9 mouse cellular contexts compared by ENCODE assay signal in genomic region chr17:25808028-25808427, GRCm38 (mm10). TPM values are rescaled to one million over a fixed set of nuclear protein-coding genes. Genes with fewer than 3 reads are reported as not detected.
A peak's percentile ranks its signal among the peaks of the same experiment; 100 is the strongest.
DNase-seq lines count a peak whose midpoint lies in the region; ATAC-seq and TF ChIP-seq lines count a peak whose summit lies in the region.
"Had no signal": no experiment of that assay in that cellular context is flagged by ENCODE, and none has a peak within 500 bp of the region (broad histone marks: within the 10 kb centered on the region; RNA-seq: fewer than 3 reads in every experiment).

No protein-coding gene starts in this region.

- H3K27ac ChIP-seq in heart, embryonic 10.5 days: no peak overlapping the region
- no peak overlapping the region for H3K27ac ChIP-seq in heart, adult 2 months
- no peak overlapping the region for H3K27ac ChIP-seq in ES-Bruce4 (ENCODE audit: insufficient read depth, low read length)
- H3K27ac ChIP-seq in forebrain, embryonic 16.5 days (ENCODE audit: low read length): peak overlapping the region; percentile 88
- H3K27ac ChIP-seq in liver, embryonic 13.5 days: no peak overlapping the region

- no peak for TF ChIP-seq CTCF in heart, adult 2 months (IDR thresholded peaks at IDR 0.05)
- TF ChIP-seq CTCF in ES-Bruce4 (IDR thresholded peaks at IDR 0.05; ENCODE audit: low read depth, low read length): no peak

- H3K9me3 ChIP-seq in heart, embryonic 10.5 days: no peaks in the 10 kb centered on the region
- H3K9me3 ChIP-seq in ES-Bruce4 (replicated peaks; ENCODE audit: control insufficient read depth, insufficient read depth, low read length, poor library complexity, severe bottlenecking): no peaks in the 10 kb centered on the region
- no peaks in the 10 kb centered on the region for H3K9me3 ChIP-seq in forebrain, embryonic 16.5 days (ENCODE audit: control insufficient read depth, low read length)
- H3K9me3 ChIP-seq in liver, embryonic 13.5 days (replicated peaks): no peaks in the 10 kb centered on the region

- ATAC-seq in forebrain, embryonic 16.5 days: no peak; the same call in 1 of the 2 replicates
- no peak for ATAC-seq in liver, embryonic 13.5 days (ENCODE audit: low read depth)

- H3K79me2 ChIP-seq in heart, adult 2 months (replicated peaks; ENCODE audit: control insufficient read depth, insufficient read depth, low read length): no peaks in the 10 kb centered on the region

- 42% methylated on average over 5 of the region's 5 CpGs for WGBS in heart, embryonic 10.5 days
- WGBS in heart, adult 2 months: 49% methylated on average over 5 of the region's 5 CpGs
- WGBS in forebrain, embryonic 16.5 days: 43% methylated on average over 5 of the region's 5 CpGs
- WGBS in liver, embryonic 13.5 days (ENCODE audit: insufficient replicate concordance): 39% methylated on average over 5 of the region's 5 CpGs

- no peak for TF ChIP-seq POLR2A in heart, adult 2 months (IDR thresholded peaks at IDR 0.05; ENCODE audit: insufficient read depth, low read depth, low read length)
- no peak for TF ChIP-seq POLR2A in ES-Bruce4 (IDR thresholded peaks at IDR 0.05; ENCODE audit: insufficient read depth, low read length)

- H3K4me2 ChIP-seq in forebrain, embryonic 16.5 days (ENCODE audit: low read length): peak overlapping the region; percentile 98
- peak overlapping the region; percentile 73; the same call in 1 of the 2 replicates for H3K4me2 ChIP-seq in liver, embryonic 13.5 days

- no peak overlapping the region for H3K9ac ChIP-seq in heart, adult 2 months (ENCODE audit: low read depth, low read length)
- H3K9ac ChIP-seq in ES-Bruce4 (ENCODE audit: low read depth, poor library complexity, severe bottlenecking): peak overlapping the region; percentile 73; the same call in 1 of the 2 replicates
- peak overlapping the region; percentile 82 for H3K9ac ChIP-seq in forebrain, embryonic 16.5 days (replicated peaks; ENCODE audit: low read depth, low read length)
- no peak overlapping the region for H3K9ac ChIP-seq in liver, embryonic 13.5 days

- peak overlapping the region; percentile 76 for H3K4me3 ChIP-seq in heart, embryonic 10.5 days
- no peak overlapping the region for H3K4me3 ChIP-seq in heart, adult 2 months
- no peak overlapping the region for H3K4me3 ChIP-seq in ES-Bruce4 (ENCODE audit: low read depth, low read length)
- peak overlapping the region; percentile 71 for H3K4me3 ChIP-seq in forebrain, embryonic 16.5 days (replicated peaks; ENCODE audit: low read length)
- no peak overlapping the region for H3K4me3 ChIP-seq in liver, embryonic 13.5 days (replicated peaks)

- TF ChIP-seq EP300 in heart, adult 2 months (IDR thresholded peaks at IDR 0.05; ENCODE audit: insufficient read depth, low read depth, low read length): no peak
- TF ChIP-seq EP300 in ES-Bruce4 (IDR thresholded peaks at IDR 0.05; ENCODE audit: insufficient read depth, low read depth, low read length): no peak

- intact Hi-C loops in heart, adult 2 months (cut with DNase I): no loop called here

- DNase-seq in heart, embryonic 10.5 days (ENCODE audit: low spot score): no peak
- no peak for DNase-seq in heart, adult 2 months
- no peak for DNase-seq in liver, embryonic 13.5 days
- DNase-seq in right cerebral cortex, adult 18-20 months: no peak
- no peak for DNase-seq in layer of hippocampus, postnatal 14 days (ENCODE audit: low spot score in 2 of 2)
- DNase-seq in ovary, adult 18-20 months (ENCODE audit: low spot score): no peak

- peaks cover 73% of the 10 kb centered on the region for H3K27me3 ChIP-seq in heart, embryonic 10.5 days (ENCODE audit: insufficient read depth, poor library complexity, severe bottlenecking)
- no peaks in the 10 kb centered on the region for H3K27me3 ChIP-seq in heart, adult 2 months (ENCODE audit: control insufficient read depth, insufficient read depth, low read length)
- H3K27me3 ChIP-seq in ES-Bruce4 (ENCODE audit: control insufficient read depth, insufficient read depth, low read length, poor library complexity, severe bottlenecking): no peaks in the 10 kb centered on the region
- H3K27me3 ChIP-seq in forebrain, embryonic 16.5 days (replicated peaks; ENCODE audit: control insufficient read depth, insufficient read depth, low read length): no peaks in the 10 kb centered on the region
- peaks cover 82% of the 10 kb centered on the region for H3K27me3 ChIP-seq in liver, embryonic 13.5 days

- H3K4me1 ChIP-seq in heart, embryonic 10.5 days: peaks cover 26% of the 10 kb centered on the region
- no peaks in the 10 kb centered on the region; the same call in 1 of the 2 replicates for H3K4me1 ChIP-seq in heart, adult 2 months (ENCODE audit: control insufficient read depth, insufficient read depth, low read length)
- H3K4me1 ChIP-seq in ES-Bruce4 (ENCODE audit: control insufficient read depth, insufficient read depth, low read length): no peaks in the 10 kb centered on the region
- peaks cover 30% of the 10 kb centered on the region for H3K4me1 ChIP-seq in forebrain, embryonic 16.5 days (replicated peaks; ENCODE audit: control insufficient read depth, insufficient read depth, low read length)
- H3K4me1 ChIP-seq in liver, embryonic 13.5 days (replicated peaks): peaks cover 13% of the 10 kb centered on the region

- H3K36me3 ChIP-seq in heart, embryonic 10.5 days: no peaks in the 10 kb centered on the region
- no peaks in the 10 kb centered on the region for H3K36me3 ChIP-seq in heart, adult 2 months (ENCODE audit: control insufficient read depth, insufficient read depth, low read length)
- H3K36me3 ChIP-seq in ES-Bruce4 (ENCODE audit: control insufficient read depth, insufficient read depth, low read length, poor library complexity, severe bottlenecking): no peaks in the 10 kb centered on the region
- H3K36me3 ChIP-seq in forebrain, embryonic 16.5 days (ENCODE audit: control insufficient read depth, insufficient read depth): no peaks in the 10 kb centered on the region
- no peaks in the 10 kb centered on the region for H3K36me3 ChIP-seq in liver, embryonic 13.5 days

RNA-seq across cellular contexts. Expression of gene Fbxl16, which starts 0.9 kb away (rescaled TPM):
- 0.62 and 1.2 TPM in 2 replicates for polyA plus RNA-seq in heart, embryonic 10.5 days (2016; fragmentation: Nextera tagmentation; extraction: Ambion mirVana)
- total RNA-seq in heart, adult 2 months (2021): 1 to 10 TPM; 1.1 to 1.4 TPM
- 2.3 and 3.2 TPM in 2 replicates for polyA plus RNA-seq in heart, adult 2 months (2012; rRNA removed)
- 4.7 and 7.0 TPM in 2 replicates for polyA plus RNA-seq in ES-Bruce4 (2011; ENCODE audit: insufficient read depth, insufficient read length, low read depth, missing spikeins)
- 33.0 and 43.5 TPM in 2 replicates for polyA plus RNA-seq in forebrain, embryonic 16.5 days (2015; fragmentation: Nextera tagmentation; extraction: Ambion mirVana)
- polyA plus RNA-seq in liver, embryonic 13.5 days (2015; fragmentation: Nextera tagmentation; extraction: Ambion mirVana): 0.05 and 0.32 TPM in 2 replicates
- total RNA-seq in layer of hippocampus, postnatal 14 days (2021): 100 to 1,000 TPM; 414 to 418 TPM
- total RNA-seq: granulocyte monocyte progenitor cell, adult 5-6 weeks had no signal

RNA-seq across cellular contexts. Expression of gene Metrn, which starts 11.1 kb away (rescaled TPM):
- 44.3 and 48.0 TPM in 2 replicates for polyA plus RNA-seq in heart, embryonic 10.5 days (2016; fragmentation: Nextera tagmentation; extraction: Ambion mirVana)
- total RNA-seq in heart, adult 2 months (2021): 10 to 100 TPM; 49.0 to 54.6 TPM
- polyA plus RNA-seq in heart, adult 2 months (2012; rRNA removed): 43.3 and 47.9 TPM in 2 replicates
- 29.6 and 35.1 TPM in 2 replicates for polyA plus RNA-seq in ES-Bruce4 (2011; ENCODE audit: insufficient read depth, insufficient read length, low read depth, missing spikeins)
- 26.8 and 34.0 TPM in 2 replicates for polyA plus RNA-seq in forebrain, embryonic 16.5 days (2015; fragmentation: Nextera tagmentation; extraction: Ambion mirVana)
- polyA plus RNA-seq in liver, embryonic 13.5 days (2015; fragmentation: Nextera tagmentation; extraction: Ambion mirVana): 21.2 and 23.8 TPM in 2 replicates
- total RNA-seq in layer of hippocampus, postnatal 14 days (2021): 10 to 100 TPM; 82.0 to 86.9 TPM

RNA-seq across cellular contexts. Expression of gene AC134908.4, which starts 12.6 kb away (rescaled TPM):
- polyA plus RNA-seq in heart, embryonic 10.5 days (2016; fragmentation: Nextera tagmentation; extraction: Ambion mirVana): 0.99 TPM in 1 of 2 replicates, not detected in the other
- not detected for total RNA-seq in heart, adult 2 months (2021)
- polyA plus RNA-seq in heart, adult 2 months (2012; rRNA removed): not detected in 2 replicates
- polyA plus RNA-seq in ES-Bruce4 (2011; ENCODE audit: insufficient read depth, insufficient read length, low read depth, missing spikeins): 1.6 and 2.6 TPM in 2 replicates
- 0.60 and 0.71 TPM in 2 replicates for polyA plus RNA-seq in forebrain, embryonic 16.5 days (2015; fragmentation: Nextera tagmentation; extraction: Ambion mirVana)
- polyA plus RNA-seq in liver, embryonic 13.5 days (2015; fragmentation: Nextera tagmentation; extraction: Ambion mirVana): 0.46 TPM in 1 of 2 replicates, not detected in the other
- total RNA-seq in layer of hippocampus, postnatal 14 days (2021): not detected
- total RNA-seq: granulocyte monocyte progenitor cell, adult 5-6 weeks had no signal

RNA-seq across cellular contexts. Expression of gene Fam173a, which starts 15.3 kb away (rescaled TPM):
- polyA plus RNA-seq in heart, embryonic 10.5 days (2016; fragmentation: Nextera tagmentation; extraction: Ambion mirVana): 74.5 and 74.9 TPM in 2 replicates
- 10 to 100 TPM; 30.8 to 38.3 TPM for total RNA-seq in heart, adult 2 months (2021)
- 49.7 and 63.6 TPM in 2 replicates for polyA plus RNA-seq in heart, adult 2 months (2012; rRNA removed)
- 26.0 and 30.6 TPM in 2 replicates for polyA plus RNA-seq in ES-Bruce4 (2011; ENCODE audit: insufficient read depth, insufficient read length, low read depth, missing spikeins)
- polyA plus RNA-seq in forebrain, embryonic 16.5 days (2015; fragmentation: Nextera tagmentation; extraction: Ambion mirVana): 70.7 and 76.5 TPM in 2 replicates
- polyA plus RNA-seq in liver, embryonic 13.5 days (2015; fragmentation: Nextera tagmentation; extraction: Ambion mirVana): 54.5 and 61.8 TPM in 2 replicates
- total RNA-seq in layer of hippocampus, postnatal 14 days (2021): 10 to 100 TPM; 80.2 to 80.3 TPM

RNA-seq across cellular contexts. Expression of gene Wdr24, which starts 15.4 kb away (rescaled TPM):
- polyA plus RNA-seq in heart, embryonic 10.5 days (2016; fragmentation: Nextera tagmentation; extraction: Ambion mirVana): 21.6 and 23.0 TPM in 2 replicates
- total RNA-seq in heart, adult 2 months (2021): 10 to 100 TPM; 11.0 to 11.1 TPM
- 20.4 and 22.9 TPM in 2 replicates for polyA plus RNA-seq in heart, adult 2 months (2012; rRNA removed)
- polyA plus RNA-seq in ES-Bruce4 (2011; ENCODE audit: insufficient read depth, insufficient read length, low read depth, missing spikeins): 19.8 and 20.7 TPM in 2 replicates
- polyA plus RNA-seq in forebrain, embryonic 16.5 days (2015; fragmentation: Nextera tagmentation; extraction: Ambion mirVana): 36.5 and 37.3 TPM in 2 replicates
- 11.9 and 14.2 TPM in 2 replicates for polyA plus RNA-seq in liver, embryonic 13.5 days (2015; fragmentation: Nextera tagmentation; extraction: Ambion mirVana)
- total RNA-seq in layer of hippocampus, postnatal 14 days (2021): 10 to 100 TPM; 21.7 to 23.4 TPM

Comparison
In these comparisons a context has a peak if more than half of its experiments do, and no peak if none do; other contexts are left out.
1. H3K4me3 ChIP-seq: peak in heart, embryonic 10.5 days (single experiment) and forebrain, embryonic 16.5 days (single experiment); none in heart, adult 2 months (single experiment), ES-Bruce4 (single experiment) and liver, embryonic 13.5 days (single experiment).
2. H3K9ac ChIP-seq: peak in ES-Bruce4 (single experiment) and forebrain, embryonic 16.5 days (single experiment); none in heart, adult 2 months (single experiment) and liver, embryonic 13.5 days (single experiment).